ENCODE assay signal across 10 mouse cellular contexts in the genomic region with DNA sequence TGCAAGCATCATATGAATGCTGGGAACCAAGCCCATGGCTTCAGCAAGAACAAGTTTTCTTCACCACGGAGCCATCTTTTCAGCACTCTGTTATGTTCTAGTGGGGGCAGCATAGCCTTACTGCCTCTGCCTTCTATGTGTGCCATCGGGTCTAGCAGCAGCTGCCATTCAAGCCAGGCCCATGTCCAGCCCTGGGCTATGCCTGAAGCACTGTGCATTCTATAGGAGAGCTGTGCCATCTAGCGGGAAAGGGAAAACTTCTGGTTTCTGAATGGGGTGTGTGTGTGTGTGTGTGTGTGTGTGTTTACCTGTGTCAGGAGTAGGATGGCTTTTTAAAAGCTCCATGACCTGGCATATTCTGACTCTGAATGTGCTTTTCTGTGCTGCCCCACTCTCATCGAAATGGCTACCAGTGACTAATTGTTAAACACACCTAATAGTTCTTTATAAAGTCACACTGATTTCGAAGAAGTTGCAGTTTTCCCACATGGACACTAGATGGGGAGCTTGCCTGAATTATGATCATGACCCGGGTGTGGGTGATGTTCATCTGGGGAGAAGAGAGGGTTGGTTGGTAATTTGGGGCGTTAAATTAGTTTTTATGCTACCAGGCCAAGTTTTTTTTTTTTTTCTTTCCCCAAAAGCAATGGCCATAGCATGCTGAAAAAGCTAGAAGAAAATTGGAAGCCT. TPM values are rescaled to one million over a fixed set of nuclear protein-coding genes. Genes with fewer than 3 reads are reported as not detected.
DNase-seq lines count a peak whose midpoint lies in the region; ATAC-seq and TF ChIP-seq lines count a peak whose summit lies in the region.
"Had no signal": no experiment of that assay in that cellular context is flagged by ENCODE, and none has a peak within 500 bp of the region (broad histone marks: within the 10 kb centered on the region; RNA-seq: fewer than 3 reads in every experiment).

No protein-coding gene starts in this region.

- peak; percentile 67 for TF ChIP-seq CTCF in layer of hippocampus, adult 2 months (conservative IDR thresholded peaks at IDR 0.05)

- peak; percentile 38; the same call in 1 of the 2 replicates for ATAC-seq in neural tube, embryonic 15.5 days (ENCODE audit: low FRiP score)
- no peak; the same call in 1 of the 2 replicates for ATAC-seq in heart, embryonic 12.5 days (ENCODE audit: insufficient number of reproducible peaks, low FRiP score)

- no peaks in the 10 kb centered on the region for H3K9me3 ChIP-seq in neural tube, embryonic 15.5 days (replicated peaks)
- H3K9me3 ChIP-seq in heart, embryonic 12.5 days (replicated peaks): no peaks in the 10 kb centered on the region
- H3K9me3 ChIP-seq: embryonic facial prominence, embryonic 13.5 days had no signal

- 55% methylated on average over 7 of the region's 7 CpGs for WGBS in neural tube, embryonic 15.5 days
- 59% methylated on average over 7 of the region's 7 CpGs for WGBS in heart, embryonic 12.5 days

- H3K27me3 ChIP-seq in neural tube, embryonic 15.5 days (replicated peaks): no peaks in the 10 kb centered on the region
- peaks cover 20% of the 10 kb centered on the region for H3K27me3 ChIP-seq in heart, embryonic 12.5 days (replicated peaks)
- H3K27me3 ChIP-seq: embryonic facial prominence, embryonic 13.5 days had no signal

- peaks cover 16% of the 10 kb centered on the region for H3K36me3 ChIP-seq in neural tube, embryonic 15.5 days
- H3K36me3 ChIP-seq in heart, embryonic 12.5 days: peaks cover 38% of the 10 kb centered on the region

- no peak overlapping the region for H3K4me2 ChIP-seq in neural tube, embryonic 15.5 days
- no peak overlapping the region for H3K4me2 ChIP-seq in heart, embryonic 12.5 days
- H3K4me2 ChIP-seq: embryonic facial prominence, embryonic 13.5 days had no signal

- no peaks in the 10 kb centered on the region for H3K4me1 ChIP-seq in neural tube, embryonic 15.5 days
- peaks cover 6% of the 10 kb centered on the region for H3K4me1 ChIP-seq in heart, embryonic 12.5 days (replicated peaks)
- H3K4me1 ChIP-seq: embryonic facial prominence, embryonic 13.5 days had no signal

- no peak overlapping the region for H3K27ac ChIP-seq in layer of hippocampus, adult 2 months
- H3K27ac ChIP-seq in neural tube, embryonic 15.5 days (replicated peaks): no peak overlapping the region
- H3K27ac ChIP-seq in heart, embryonic 12.5 days (ENCODE audit: poor library complexity, severe bottlenecking): no peak overlapping the region
- H3K27ac ChIP-seq: embryonic facial prominence, embryonic 13.5 days had no signal

- DNase-seq in layer of hippocampus, adult 2 months (ENCODE audit: low spot score in 2 of 2): no peak
- DNase-seq in layer of hippocampus, adult 11-12 months (ENCODE audit: low spot score): no peak
- peak; percentile 35 for DNase-seq in ZHBTc4 (ENCODE audit: low read depth, low spot score)
- DNase-seq in induced T-regulatory cell, adult 2 months (ENCODE audit: low read depth): peak; percentile 20
- no peak for DNase-seq in right cerebral cortex, postnatal 25 days
- DNase-seq in cerebellum, adult 9-11 months: no peak
- DNase-seq: lung, adult 2 months had no signal

- no peak overlapping the region for H3K4me3 ChIP-seq in layer of hippocampus, adult 2 months
- H3K4me3 ChIP-seq in neural tube, embryonic 15.5 days (replicated peaks): no peak overlapping the region
- no peak overlapping the region for H3K4me3 ChIP-seq in heart, embryonic 12.5 days
- H3K4me3 ChIP-seq: embryonic facial prominence, embryonic 13.5 days had no signal

- no peak overlapping the region for H3K9ac ChIP-seq in neural tube, embryonic 15.5 days (replicated peaks)
- no peak overlapping the region for H3K9ac ChIP-seq in heart, embryonic 12.5 days
- H3K9ac ChIP-seq: embryonic facial prominence, embryonic 13.5 days had no signal

RNA-seq across cellular contexts. Expression of gene Glrx3, which starts 34.2 kb away (rescaled TPM):
- 10 to 100 TPM; 92.3 to 98.7 TPM for total RNA-seq in layer of hippocampus, adult 2 months (2021)
- 280 and 281 TPM in 2 replicates for polyA plus RNA-seq in neural tube, embryonic 15.5 days (2015; fragmentation: Nextera tagmentation; extraction: Ambion mirVana)
- polyA plus RNA-seq in heart, embryonic 12.5 days (2016; fragmentation: Nextera tagmentation; extraction: Ambion mirVana): 173 and 177 TPM in 2 replicates

Comparison
In these comparisons a context has a peak if more than half of its experiments do, and no peak if none do; other contexts are left out.
1. DNase-seq: peak in ZHBTc4 (single experiment) and induced T-regulatory cell, adult 2 months (single experiment); none in layer of hippocampus, adult 2 months (0 of 2), layer of hippocampus, adult 11-12 months (single experiment), right cerebral cortex, postnatal 25 days (single experiment) and cerebellum, adult 9-11 months (single experiment).